Mouse (Mus musculus) hematopoietic stem cell, adult 5-6 weeks (primary cell): Measurements from ENCODE around the gene Hoxd8. TPM values are rescaled to one million over a fixed set of nuclear protein-coding genes. Genes with fewer than 3 reads are reported as not detected.
A peak's percentile ranks its signal among the peaks of the same experiment; 100 is the strongest.

Source experiments
- ATAC-seq, 2 experiments: fragments of 125-278 bp in 1 of 2; replicated peaks in 1 of 2; 2 replicates each; pipeline ENCODE4 v1.8.0; 2016 to 2017; ENCODE audit warnings: inconsistent platforms in 2 of 2, mild to moderate bottlenecking in 2 of 2, moderate number of reproducible peaks in 2 of 2, low read depth in 1 of 2, moderate TSS enrichment in 1 of 2; ENCODE audit not compliant: low FRiP score in 2 of 2, poor library complexity in 2 of 2, severe bottlenecking in 2 of 2, insufficient read depth in 1 of 2, low TSS enrichment in 1 of 2
- total RNA-seq: library from RNA; stranded (forward); fragments of 172-1452, 232-1000 nt; gene quantifications from 2 replicates; pipeline ENCODE4 v1.2.3, GENCODE M21; 2017

The Hoxd8 gene
- total RNA-seq, 1 experiment from 2014 or later: not detected

GRCm38 (mm10) chr2:74734996-74735811 lies 30.8 kb downstream of the Hoxd8 start:
- no peak for ATAC-seq

- no peak; a peak in 1 of 4 replicates for ATAC-seq
Measured at GRCm38 (mm10) chr2:74735851-74736687, 31.7 kb downstream of the Hoxd8 start.

- no peak for ATAC-seq
Measured at GRCm38 (mm10) chr2:74736688-74737577, 32.5 kb downstream of the Hoxd8 start.

- no peak for ATAC-seq
Measured at GRCm38 (mm10) chr2:74737578-74738070, 33.2 kb downstream of the Hoxd8 start.

GRCm38 (mm10) chr2:74738623-74739475 lies 34.4 kb downstream of the Hoxd8 start:
- no peak for ATAC-seq

GRCm38 (mm10) chr2:74739476-74739800 lies 35.0 kb downstream of the Hoxd8 start:
- ATAC-seq: no peak

- ATAC-seq: no peak
Measured at GRCm38 (mm10) chr2:74739869-74740268, 35.5 kb downstream of the Hoxd8 start.

GRCm38 (mm10) chr2:74740311-74741091 lies 36.1 kb downstream of the Hoxd8 start:
- ATAC-seq: 0 out of 4 replicates have a peak, but pooled peaks of 1 of the 2 experiments have one; percentile 23

- ATAC-seq: no peak
Measured at GRCm38 (mm10) chr2:74741252-74741978, 37.0 kb downstream of the Hoxd8 start.

GRCm38 (mm10) chr2:74741979-74742277 lies 37.5 kb downstream of the Hoxd8 start:
- no peak for ATAC-seq

- ATAC-seq: no peak
Measured at GRCm38 (mm10) chr2:74745540-74746297, 41.3 kb downstream of the Hoxd8 start.

GRCm38 (mm10) chr2:74746298-74746921 lies 42.0 kb downstream of the Hoxd8 start:
- no peak; a peak in 1 of 4 replicates for ATAC-seq

- no peak for ATAC-seq
Measured at GRCm38 (mm10) chr2:74747006-74747405, 42.6 kb downstream of the Hoxd8 start.

- ATAC-seq: no peak
Measured at GRCm38 (mm10) chr2:74747661-74748141, 43.3 kb downstream of the Hoxd8 start.
